23 mouse cellular contexts compared by ENCODE assay signal in the genomic region with DNA sequence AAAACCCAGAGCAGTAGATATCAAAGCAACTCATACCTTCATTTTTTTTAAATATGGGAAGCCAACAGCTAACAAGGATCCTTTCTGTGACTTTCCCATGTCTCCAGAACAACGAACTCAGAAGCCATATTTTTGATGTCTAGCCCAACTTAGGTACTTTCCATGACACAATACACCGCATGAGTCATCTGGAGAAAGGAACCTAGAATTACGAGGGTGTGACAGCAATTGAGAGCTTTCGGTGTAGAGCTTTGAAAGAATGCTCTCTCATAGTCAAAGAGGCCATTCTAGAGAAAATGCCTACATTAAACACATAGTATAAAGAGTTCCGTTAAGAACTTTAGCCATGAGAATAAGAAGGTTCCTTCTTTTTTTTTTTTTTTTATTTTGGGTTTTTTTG.
DNase-seq lines count a peak whose midpoint lies in the region; ATAC-seq and TF ChIP-seq lines count a peak whose summit lies in the region.
"Had no signal": no experiment of that assay in that cellular context is flagged by ENCODE, and none has a peak within 500 bp of the region (broad histone marks: within the 10 kb centered on the region; RNA-seq: fewer than 3 reads in every experiment).

No protein-coding gene starts in this region.

- no peaks in the 10 kb centered on the region for H3K9me3 ChIP-seq in lung, postnatal 0 days (ENCODE audit: low read length)

- WGBS in lung, postnatal 0 days = 64% methylated on average over 5 of the region's 5 CpGs

- H3K27me3 ChIP-seq in lung, postnatal 0 days (replicated peaks; ENCODE audit: insufficient read depth, low read length) = no peaks in the 10 kb centered on the region
- H3K27me3 ChIP-seq: CH12.LX, Patski had no signal

- DNase-seq in lung, postnatal 0 days (ENCODE audit: low spot score) = peak; percentile 44
- DNase-seq in lung, postnatal 4 days = no peak
- DNase-seq in 3T3-L1 (ENCODE audit: low read depth, low spot score) = peak; percentile 1
- DNase-seq in brain, adult 2 months (ENCODE audit: low read depth, low spot score) = peak; percentile 9
- DNase-seq in cerebellum, adult 18-20 months = no peak
- no peak for DNase-seq in frontal cortex, postnatal 36 days (ENCODE audit: low spot score in 2 of 2)
- DNase-seq: adrenal gland, adult 2 months; adrenal gland, adult 8-10 months; adrenal gland, postnatal 10 days; adrenal gland, postnatal 14 days; adrenal gland, postnatal 25 days; adrenal gland, postnatal 36 days; B cell, adult 2 months; cerebellum, adult 11 months; cerebellum, adult 11-12 months; cerebellum, adult 2 months; cerebellum, adult 8-10 months; cerebellum, adult 9-10 months had no signal

- H3K4me2 ChIP-seq in lung, postnatal 0 days (replicated peaks; ENCODE audit: low read depth, low read length) = no peak overlapping the region

- peak; percentile 62 for TF ChIP-seq EP300 in lung, postnatal 0 days (IDR thresholded peaks at IDR 0.05)

- ATAC-seq in lung, postnatal 0 days = peak; percentile 58
- ATAC-seq: activated CD4-positive, CD25-positive, alpha-beta regulatory T cell, adult 4 months; CD4-positive, CD25-positive, alpha-beta regulatory T cell, adult 4 months; Patski had no signal

- H3K4me1 ChIP-seq in lung, postnatal 0 days (ENCODE audit: insufficient read depth, low read depth, low read length) = no peaks in the 10 kb centered on the region

- TF ChIP-seq CTCF in lung, postnatal 0 days (IDR thresholded peaks at IDR 0.05) = no peak

- H3K9ac ChIP-seq in lung, postnatal 0 days (replicated peaks; ENCODE audit: low read depth) = no peak overlapping the region

- no peak overlapping the region for H3K4me3 ChIP-seq in lung, postnatal 0 days (ENCODE audit: low read depth, low read length)

- no peaks in the 10 kb centered on the region for H3K36me3 ChIP-seq in lung, postnatal 0 days (ENCODE audit: insufficient read depth, low read length)
- H3K36me3 ChIP-seq: G1E had no signal

- no peak overlapping the region for H3K27ac ChIP-seq in lung, postnatal 0 days (ENCODE audit: low read length)

Comparison
In these comparisons a context has a peak if more than half of its experiments do, and no peak if none do; other contexts are left out.
1. DNase-seq: peak in lung, postnatal 0 days (single experiment), 3T3-L1 (single experiment) and brain, adult 2 months (single experiment); none in lung, postnatal 4 days (0 of 2), cerebellum, adult 18-20 months (0 of 2) and frontal cortex, postnatal 36 days (0 of 2).